Mouse (Mus musculus) layer of hippocampus, postnatal 14 days (tissue): ENCODE measurements at regions not wholly inside any gene's neighbourhood (a gene's known extent, or its start where the extent isn't known, plus 50 kb on each side); places are given as distances from the start of the nearest gene placed in this dataset.
"Not testable (repeated sequence)": the region's sequence is repeated elsewhere in the genome, so short reads cannot be mapped to it uniquely, and the experiment has no call there.

Experiments
- DNase-seq, 2 experiments: peaks; one replicate each; pipeline ENCODE4 v3.0.0; 2021 to 2022; ENCODE audit warnings: low spot score in 2 of 2, mixed read lengths in 1 of 2

DNA sequence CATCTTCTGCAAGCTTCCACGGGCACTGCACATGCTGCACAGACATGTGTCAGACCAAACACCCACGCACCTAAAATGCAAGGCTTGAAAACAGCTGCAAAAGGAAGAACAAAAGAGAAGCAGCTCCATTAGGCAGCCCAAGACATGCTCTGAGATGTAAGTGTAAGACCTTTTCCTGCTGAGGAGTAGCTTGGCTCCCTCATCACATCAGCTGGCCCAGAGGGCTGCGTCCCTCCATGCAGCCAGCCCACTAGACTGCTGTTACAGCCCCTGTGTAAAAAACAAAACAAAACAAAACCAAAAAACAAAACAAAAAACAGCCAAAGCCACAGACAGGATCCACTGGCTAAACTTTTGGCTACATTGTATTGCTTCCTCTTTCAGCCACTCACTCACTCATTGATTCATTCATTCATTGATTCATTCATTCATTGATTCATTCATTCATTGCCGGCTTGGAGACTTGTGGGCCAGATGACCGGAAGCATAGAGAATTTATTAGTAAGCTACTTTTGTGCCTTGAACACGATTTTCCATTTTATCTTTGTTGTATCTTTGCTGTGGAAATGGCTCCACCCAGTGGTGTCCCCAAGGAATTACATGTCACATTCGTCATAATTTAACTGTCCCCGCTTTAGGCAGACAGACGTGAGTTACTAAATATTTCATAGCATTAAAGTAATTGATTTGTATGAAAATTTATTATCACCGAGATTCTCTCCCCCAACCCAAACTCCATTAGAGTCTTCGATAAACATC is 133.7 kb upstream of the Dapk1 start:
- peak; percentile 62 to 84 for DNase-seq

DNA sequence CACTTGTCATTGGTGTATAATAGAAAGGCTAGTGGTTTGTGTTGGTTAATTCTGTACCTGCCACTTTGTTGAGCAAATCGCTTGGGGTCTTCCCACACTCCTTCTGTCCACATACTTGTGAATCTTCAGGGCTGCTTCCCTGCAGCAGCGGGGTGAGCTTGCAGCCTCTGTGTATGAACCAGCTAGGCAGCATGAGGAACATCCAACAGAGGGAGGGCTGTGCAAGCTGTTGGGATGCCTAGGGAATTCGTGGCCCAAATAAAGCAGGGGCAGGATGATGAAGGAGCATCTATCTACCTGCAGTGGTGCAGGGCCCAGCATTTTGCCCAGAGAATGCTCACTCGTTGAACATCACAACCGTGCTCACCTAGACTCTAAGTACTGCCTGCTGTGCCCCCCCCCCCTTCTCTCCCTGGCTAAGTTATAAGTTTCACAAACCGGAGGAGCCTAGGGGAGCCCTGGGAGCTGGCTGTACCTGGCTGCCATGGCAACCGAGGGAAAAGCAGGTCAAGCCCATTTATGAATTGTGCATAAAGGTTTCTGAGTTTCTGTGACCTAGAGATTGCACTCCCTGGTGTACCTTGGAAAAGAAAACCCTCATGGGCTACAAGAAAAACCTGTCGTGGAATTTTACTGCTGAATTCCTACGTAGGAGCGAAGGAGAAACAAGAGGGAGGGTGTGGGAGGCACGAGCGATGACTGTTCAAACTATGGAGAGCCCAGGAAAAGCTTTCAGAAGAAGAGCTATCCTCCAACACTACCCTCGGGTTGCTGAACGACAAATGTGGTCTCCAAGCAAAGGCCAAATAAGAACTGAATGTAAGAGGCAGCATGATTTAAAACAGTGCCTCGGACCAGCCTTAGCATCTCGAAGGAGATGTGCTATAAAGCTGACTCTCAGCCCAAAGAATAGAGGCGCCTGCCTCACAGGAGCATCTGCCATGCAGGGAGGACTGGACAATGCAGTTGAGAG is 131.0 kb upstream of the Dapk1 start:
- DNase-seq: no peak

DNA sequence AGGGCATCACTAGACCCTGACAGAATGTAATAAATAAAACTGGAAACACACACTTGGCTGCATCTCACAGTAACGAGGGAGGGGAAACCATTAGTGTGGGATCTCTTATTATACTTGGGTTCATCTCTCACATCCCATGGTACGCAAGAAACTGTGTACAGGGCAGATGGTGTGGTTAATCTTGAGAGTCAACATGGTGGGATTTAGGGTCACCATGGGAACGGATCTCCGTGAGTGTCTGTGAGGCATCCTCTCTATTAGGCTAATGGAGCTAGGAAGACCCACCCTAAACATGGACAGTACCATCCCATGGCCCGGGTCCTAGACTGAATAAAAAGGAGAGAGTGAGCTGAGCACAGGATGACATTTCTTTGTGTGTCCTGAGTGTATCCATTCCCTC is 130.1 kb upstream of the Dapk1 start:
- no peak for DNase-seq

DNA sequence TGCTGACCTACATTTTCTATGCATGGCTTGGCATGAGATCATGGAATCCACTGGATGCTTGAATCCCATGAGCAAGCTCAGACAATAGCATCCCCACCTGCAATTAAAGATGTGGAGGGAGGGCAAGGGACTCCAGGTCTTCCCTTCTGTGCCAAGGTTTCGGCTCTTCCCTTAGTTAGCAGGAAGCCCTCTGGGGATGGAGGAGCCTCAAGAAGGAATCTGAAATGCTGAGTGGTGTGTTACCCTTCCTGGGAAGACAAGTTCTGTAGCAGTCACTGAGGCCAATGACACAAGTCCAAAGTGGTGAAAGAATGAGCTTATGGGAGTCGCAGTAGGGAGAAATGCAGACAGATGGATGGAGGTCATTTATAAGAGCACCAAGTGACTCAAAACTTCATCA is 125.4 kb upstream of the Dapk1 start:
- DNase-seq: no peak

DNA sequence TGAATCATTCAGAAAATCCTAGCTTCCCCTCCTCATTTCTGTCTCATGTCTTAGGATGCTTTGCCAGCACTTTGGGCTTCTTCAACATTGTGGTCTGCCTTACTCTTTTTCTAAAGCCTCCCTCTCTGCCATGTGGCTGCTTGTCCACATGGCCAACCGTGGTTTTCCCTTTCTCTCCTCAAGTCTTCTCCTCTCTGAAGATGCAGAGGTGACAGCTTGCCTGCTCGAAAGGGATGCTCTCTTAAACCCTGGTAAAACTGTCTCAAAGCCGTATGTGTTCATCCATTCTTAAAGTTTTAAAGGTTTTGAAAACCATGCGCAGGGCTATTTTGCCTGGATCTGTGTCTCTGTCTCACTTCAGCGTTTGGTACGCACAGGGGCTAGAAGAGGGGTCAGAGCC is 123.4 kb upstream of the Dapk1 start:
- no peak for DNase-seq

DNA sequence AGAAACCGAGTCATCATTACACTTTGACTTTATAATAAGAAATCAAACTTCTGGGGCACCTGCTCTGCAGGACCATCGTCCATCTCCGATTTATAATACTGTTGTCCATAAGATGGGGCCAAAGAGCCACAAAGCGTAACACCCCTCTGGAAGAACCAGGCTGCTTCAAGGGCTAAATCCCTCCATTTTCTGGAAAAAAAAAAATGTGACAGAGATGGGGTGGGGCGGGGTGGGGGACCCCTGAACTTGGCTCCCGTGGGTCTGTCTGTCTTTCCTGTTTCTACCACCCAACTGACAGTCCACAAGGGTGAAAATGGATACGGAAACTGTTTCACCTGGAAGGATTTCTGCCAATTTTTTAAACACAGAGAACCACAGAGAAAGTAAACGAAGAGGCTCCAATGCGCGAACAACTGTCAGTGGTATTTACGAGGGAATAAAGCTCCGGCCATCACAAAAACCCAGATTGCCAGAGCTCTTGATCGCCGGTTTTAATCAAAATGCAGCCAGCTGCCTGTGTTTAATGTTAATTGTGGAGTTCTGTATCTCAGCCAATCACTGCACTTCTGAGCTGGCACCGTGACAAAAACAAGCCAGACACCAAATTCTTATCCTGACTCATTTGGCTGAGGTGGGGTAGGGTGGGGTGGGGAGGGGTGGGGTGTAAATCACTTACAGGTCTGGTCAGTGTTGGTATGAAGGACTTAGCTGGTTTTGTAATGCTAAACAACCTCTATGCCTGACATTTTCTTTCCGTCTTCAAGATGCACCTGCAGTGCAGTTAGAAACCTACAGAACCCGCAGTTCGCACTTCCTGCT is 122.5 kb upstream of the Dapk1 start:
- DNase-seq: peak; percentile 48 to 68

DNA sequence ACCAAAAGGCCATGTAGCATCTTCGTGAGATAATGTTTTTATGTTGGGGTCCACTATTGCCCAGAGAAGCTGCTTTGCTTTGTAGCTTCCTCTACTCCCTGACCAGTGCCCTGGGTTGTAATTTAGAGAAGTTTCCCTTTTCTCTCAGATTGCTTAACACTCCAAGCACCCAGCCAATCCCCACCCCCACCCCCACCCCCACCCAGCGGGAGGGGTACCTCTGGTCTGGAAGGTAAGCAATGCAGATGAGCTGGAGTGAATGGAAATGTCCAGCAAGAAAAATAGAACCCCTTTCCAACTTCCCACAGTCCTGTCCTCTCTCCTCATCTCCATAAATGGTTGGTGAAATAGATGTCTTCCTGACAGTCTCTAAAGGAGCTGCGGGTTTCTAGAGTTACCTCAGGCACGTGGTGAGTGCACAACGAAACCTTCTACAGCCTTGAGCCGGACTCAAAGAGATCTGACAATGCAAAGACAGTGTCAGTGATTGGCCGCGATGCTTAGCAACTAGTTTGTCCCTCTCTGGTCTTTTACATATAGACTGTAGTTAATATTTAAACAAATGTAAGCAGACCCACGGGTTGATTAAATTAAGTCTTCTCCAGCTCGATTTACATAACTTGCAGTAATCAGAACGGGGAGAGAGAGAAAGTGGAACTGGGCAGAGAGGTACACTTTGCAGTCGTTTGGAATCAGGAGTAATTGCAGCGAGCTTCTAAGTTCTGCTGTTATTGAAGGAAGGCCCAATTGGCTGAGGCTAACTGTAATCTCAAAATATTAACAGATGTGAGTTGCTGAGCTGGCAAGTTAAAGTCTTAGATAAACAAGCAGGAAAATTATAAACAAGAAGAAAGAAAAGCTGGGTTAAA is 121.7 kb upstream of the Dapk1 start:
- no peak for DNase-seq

DNA sequence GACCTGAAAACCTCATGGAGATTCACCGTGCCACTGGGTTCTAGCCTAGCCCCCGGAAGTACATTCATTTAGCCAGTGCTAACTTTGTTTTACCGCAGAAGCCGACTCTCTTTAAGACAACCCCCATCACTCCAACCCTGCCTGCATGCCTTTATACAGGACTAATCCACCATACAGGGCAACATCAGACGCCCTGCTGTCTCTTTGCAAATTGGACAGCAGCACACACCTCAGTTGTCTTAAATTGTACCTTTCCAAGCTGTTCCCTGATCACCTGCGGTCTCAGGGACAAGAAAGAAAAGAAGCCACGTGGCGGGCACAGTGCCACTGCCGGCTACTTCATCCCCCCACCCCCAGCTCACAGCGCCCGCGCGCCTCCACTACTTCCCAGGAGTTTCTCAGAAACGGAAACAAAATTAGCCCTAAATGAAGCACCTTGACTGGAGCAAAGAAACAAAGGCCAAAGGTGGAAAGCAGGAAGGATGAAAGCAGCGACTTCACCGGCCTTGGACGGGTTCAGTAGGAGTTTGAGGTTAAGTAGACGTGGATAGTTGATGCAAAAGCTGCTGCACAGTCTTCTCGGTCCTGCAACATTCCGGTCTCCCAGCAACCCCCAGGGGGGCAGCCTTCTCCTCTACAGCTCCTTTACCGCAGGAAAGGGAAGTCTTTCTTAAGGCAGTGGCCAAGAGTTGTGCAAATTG is 120.9 kb upstream of the Dapk1 start:
- no peak for DNase-seq

DNA sequence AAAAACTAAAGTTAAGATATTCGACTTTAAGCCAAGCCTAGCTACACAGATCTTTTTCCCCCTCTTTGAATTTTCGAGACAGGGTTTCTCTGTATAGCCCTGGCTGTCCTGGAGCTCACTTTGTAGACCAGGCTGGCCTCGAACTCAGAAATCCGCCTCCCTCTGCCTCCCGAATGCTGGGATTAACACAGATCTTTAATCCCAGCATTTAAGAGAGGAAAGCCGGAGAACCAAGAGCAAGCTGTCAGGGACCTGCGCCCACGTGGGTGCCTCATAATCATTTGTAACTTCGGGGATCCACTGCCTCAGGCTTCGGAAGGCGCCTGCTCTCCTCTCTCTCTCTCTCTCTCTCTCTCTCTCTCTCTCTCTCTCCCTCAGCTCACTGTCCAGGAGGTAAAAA is 120.3 kb upstream of the Dapk1 start:
- DNase-seq: not testable (repeated sequence)

DNA sequence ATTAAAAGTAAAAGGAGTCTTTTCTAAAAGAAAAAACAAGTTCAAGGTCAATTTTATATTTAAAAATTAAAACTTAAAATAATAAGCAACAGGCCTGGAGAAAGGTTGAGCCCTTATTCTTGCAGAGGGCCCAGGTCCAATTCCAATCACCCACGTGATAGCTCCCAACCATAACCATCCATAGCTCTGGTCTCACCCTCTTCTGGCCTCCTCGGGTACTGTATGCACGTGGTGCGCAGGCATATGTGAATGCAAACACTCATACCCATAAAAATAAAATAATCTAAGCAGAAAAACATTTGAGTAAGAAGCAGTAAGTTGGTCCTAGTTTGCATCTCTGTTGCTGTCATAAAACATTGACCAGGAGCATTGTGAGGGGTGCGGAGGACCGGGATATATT is 119.8 kb upstream of the Dapk1 start:
- no peak for DNase-seq

DNA sequence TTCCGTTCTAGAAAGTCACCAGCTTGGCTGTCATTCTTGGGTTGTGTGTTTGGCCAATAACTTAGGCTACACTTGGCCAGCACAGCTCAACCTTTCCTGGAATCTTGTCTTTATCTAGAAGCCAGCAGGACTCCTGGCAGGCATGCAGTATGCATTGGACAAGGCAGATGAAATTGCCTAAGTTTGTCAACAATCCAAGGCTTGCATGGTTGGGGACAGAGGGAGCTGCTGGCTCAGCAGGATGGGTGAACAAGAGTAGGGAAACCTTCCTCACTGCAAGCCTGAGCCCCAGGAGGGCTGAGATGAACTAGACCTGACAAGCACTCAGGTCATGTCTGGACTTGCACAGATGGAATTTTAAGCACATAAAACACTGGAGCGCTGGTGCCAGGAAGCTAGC is 115.6 kb upstream of the Dapk1 start:
- peak in 1 of 2 experiments; percentile 45 for DNase-seq

DNA sequence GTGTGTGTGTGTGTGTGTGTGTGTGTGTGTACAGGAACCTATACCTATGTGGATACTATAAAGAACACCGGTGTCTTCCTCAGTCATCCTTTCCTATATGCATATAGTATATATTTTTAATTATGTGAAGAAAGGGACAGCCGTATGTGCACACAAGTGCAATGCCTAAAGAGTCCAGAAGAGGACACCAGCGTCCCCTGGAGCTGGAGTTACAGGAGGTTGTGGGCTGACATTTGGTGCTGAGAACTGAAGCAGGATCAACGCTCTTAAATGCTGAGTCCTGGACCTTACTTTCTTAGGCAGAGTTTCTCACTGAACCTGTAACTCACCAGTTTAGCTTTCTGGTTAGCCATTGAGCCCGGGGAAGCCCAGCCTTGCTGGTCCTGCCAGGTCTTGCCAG is 114.9 kb upstream of the Dapk1 start:
- no peak for DNase-seq

DNA sequence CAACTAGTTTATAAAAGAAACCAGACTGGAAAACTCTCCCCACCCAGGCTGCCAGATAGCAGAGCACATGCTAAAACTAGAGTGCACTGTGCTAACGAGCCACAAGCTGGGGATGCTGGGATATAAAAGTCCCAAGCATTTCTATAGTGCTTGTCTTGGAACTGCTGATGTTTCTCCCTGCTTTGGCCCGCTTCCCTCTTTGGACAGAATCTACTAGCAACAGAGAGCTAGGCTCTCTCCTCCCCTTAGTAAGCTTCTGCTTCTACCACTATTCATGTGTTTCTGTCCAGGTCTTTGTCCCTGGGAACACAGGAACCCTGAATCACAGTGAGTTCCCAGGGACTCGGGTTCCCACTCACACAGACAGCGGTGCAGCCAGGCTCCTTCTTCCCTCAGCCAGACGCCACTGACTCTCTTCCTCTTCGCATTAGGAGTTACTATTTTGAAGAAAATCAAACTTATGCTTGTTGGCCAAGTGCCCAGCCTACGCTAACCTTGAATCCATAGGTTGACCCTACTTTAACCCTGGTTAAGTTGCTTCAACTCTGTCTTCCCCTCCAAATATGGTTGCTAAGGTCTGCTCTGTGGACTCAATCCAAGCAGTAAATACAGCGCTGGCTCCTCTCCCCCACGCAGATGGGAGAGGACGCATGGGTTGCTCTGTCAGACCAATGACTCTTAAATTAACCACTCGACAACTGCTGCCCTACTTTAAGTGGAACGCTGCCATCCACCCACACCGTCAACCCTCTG is 113.4 kb upstream of the Dapk1 start:
- no peak for DNase-seq

DNA sequence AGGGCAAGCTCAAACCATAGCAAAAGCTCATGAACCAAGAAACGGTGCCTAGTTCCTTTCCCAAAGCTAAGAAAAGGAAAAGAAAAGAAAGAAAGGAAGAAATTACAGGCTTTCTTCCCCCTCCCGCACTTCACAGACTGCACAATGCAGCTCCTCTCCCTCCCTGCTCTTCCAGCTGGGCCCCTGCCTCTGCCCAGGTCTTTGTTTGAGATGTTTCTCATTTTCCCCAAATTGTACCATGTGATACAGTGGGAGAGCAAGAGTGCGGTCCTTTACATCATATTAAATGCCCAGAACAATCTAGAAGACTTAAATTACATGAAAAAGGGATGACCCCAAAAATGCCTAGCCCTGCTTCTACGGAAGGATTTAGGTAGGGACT is 112.9 kb upstream of the Dapk1 start:
- no peak for DNase-seq

DNA sequence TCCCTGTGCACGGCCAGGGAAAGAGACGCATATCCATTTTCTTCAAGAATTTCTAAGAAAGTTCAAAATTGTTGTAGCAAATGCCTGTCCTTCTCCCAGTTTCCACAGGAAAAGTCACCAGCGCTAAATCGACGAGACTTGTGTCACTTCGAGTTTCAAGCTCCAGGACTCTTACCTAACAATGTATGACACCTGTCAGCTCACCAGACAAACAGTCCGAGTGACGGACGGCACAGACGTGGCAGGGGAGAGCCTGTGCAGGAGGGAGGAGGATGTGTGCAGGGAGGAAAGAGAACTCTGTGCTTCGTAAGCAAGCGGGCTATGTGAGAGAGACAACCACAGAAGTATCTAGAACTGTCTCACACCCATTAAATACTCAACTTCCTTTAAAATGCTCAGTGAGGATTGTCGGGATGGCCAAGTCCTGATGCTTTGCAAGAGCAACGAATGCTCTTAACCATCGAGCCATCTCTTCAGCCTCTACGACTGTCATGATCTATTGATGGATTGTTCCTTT is 109.7 kb upstream of the Dapk1 start:
- no peak for DNase-seq

DNA sequence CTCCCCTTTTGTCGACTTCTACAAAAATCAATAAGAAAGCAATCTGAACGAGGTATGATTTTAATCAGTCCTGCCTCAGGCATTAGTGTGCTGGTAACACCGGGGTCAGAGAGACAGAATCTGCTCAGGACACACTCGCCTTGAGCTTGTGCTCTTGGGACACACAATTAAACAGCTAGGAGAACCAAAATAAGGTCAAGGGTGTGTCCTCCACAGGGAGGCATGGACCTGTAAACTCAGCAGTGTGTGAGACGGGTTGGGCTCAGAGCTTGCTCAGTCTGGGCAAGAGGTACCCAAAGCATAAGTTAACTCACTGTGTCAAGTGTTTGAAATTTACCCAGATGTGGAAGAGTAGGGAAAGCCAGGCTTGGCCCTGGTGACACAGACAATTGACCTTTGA is 107.9 kb upstream of the Dapk1 start:
- no peak for DNase-seq

DNA sequence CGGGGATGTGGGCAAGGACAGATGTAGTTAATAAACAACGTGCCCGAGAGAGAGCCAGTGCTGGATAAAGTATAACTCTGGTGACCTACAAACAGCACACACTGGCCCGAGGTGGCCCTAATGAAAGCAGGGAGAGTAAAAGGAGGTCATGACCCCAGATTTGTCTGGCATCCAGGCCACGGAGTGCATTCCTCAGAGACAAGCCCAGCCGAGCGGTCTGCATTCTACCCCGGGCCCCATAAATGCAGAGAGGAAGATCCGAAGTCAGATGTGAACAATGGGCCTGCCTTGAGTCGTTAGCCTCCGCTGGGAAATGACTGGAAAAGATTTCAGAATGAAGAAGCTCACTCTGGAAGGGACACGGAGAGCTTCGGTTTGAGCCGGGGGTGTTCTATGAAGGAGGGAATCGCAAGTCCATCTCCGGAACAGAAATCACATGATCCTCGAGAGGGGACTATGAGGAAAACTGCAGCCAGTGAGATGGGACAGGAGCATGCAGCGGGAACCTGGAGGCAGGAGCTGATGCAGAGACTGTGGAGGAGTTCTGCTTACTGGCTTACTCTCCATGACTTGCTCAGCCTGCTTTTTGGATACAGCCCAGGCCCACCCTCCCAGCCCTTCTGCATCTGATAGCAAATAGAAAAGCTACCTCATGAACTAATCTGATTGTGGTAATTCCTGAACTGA is 103.9 kb upstream of the Dapk1 start:
- no peak for DNase-seq

DNA sequence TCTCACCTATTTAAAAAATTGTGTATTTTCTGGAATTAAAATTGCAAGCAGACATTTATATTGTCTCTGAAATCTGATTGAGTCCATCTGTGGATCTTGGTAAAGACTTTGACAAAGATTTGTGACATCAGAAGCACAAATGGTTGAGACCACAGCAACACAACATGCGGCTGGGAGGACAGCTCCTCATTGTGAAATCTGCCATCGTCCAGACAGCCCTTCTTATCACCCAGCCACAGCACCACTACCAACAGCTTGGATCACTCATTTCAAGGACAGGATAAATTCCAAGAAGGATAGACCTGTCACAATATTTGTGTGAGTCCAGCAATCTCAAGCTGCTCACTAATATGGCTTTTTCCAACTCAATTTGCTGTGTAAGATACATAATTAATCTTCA is 97.6 kb upstream of the Dapk1 start:
- no peak for DNase-seq
